13 mouse cellular contexts compared by ENCODE assay signal in genomic region chr12:71972126-71972525, GRCm38 (mm10).
DNase-seq lines count a peak whose midpoint lies in the region; ATAC-seq and TF ChIP-seq lines count a peak whose summit lies in the region.
"Had no signal": no experiment of that assay in that cellular context is flagged by ENCODE, and none has a peak within 500 bp of the region (broad histone marks: within the 10 kb centered on the region; RNA-seq: fewer than 3 reads in every experiment).

No protein-coding gene starts in this region.

- H3K27ac ChIP-seq in heart, embryonic 12.5 days (ENCODE audit: poor library complexity, severe bottlenecking) = peak overlapping the region; percentile 65
- peak overlapping the region; percentile 62; the same call in 1 of the 2 replicates for H3K27ac ChIP-seq in liver, adult 2 months (replicated peaks; ENCODE audit: insufficient read depth, low read depth, low read length)
- no peak overlapping the region for H3K27ac ChIP-seq in liver, embryonic 11.5 days (ENCODE audit: low read depth, low read length)
- peak overlapping the region; percentile 53; the same call in 1 of the 2 replicates for H3K27ac ChIP-seq in intestine, embryonic 16.5 days (ENCODE audit: low read length)
- H3K27ac ChIP-seq: hindbrain, postnatal 0 days; limb, embryonic 10.5 days; liver, embryonic 13.5 days had no signal

- peaks cover 5% of the 10 kb centered on the region; the same call in 1 of the 2 replicates for H3K79me2 ChIP-seq in liver, adult 2 months (ENCODE audit: control insufficient read depth, insufficient read depth, low read length)

- no peak for TF ChIP-seq CTCF in liver, adult 2 months (IDR thresholded peaks at IDR 0.05; ENCODE audit: low read depth, low read length)

- peaks cover 82% of the 10 kb centered on the region for H3K4me1 ChIP-seq in heart, embryonic 12.5 days (replicated peaks)
- H3K4me1 ChIP-seq in liver, adult 2 months (ENCODE audit: control insufficient read depth, insufficient read depth, low read length) = no peaks in the 10 kb centered on the region; the same call in 1 of the 2 replicates
- peaks cover 7% of the 10 kb centered on the region for H3K4me1 ChIP-seq in liver, embryonic 11.5 days (replicated peaks; ENCODE audit: control insufficient read depth, insufficient read depth, low read length)
- H3K4me1 ChIP-seq in intestine, embryonic 16.5 days (ENCODE audit: control insufficient read depth, insufficient read depth, low read length) = peaks cover 15% of the 10 kb centered on the region

- 32% methylated on average over 5 of the region's 5 CpGs for WGBS in heart, embryonic 12.5 days
- 73% methylated on average over 5 of the region's 5 CpGs for WGBS in liver, adult 2 months
- 62% methylated on average over 5 of the region's 5 CpGs for WGBS in liver, embryonic 11.5 days
- 69% methylated on average over 5 of the region's 5 CpGs for WGBS in intestine, embryonic 16.5 days

- H3K36me3 ChIP-seq in heart, embryonic 12.5 days = peaks cover 66% of the 10 kb centered on the region
- peaks cover 56% of the 10 kb centered on the region for H3K36me3 ChIP-seq in liver, adult 2 months (ENCODE audit: control insufficient read depth, insufficient read depth, low read length)
- H3K36me3 ChIP-seq in liver, embryonic 11.5 days (ENCODE audit: control insufficient read depth, insufficient read depth, low read length) = peaks cover 8% of the 10 kb centered on the region
- H3K36me3 ChIP-seq in intestine, embryonic 16.5 days (ENCODE audit: control insufficient read depth, insufficient read depth, low read length) = no peaks in the 10 kb centered on the region
- H3K36me3 ChIP-seq: limb, embryonic 10.5 days had no signal

- H3K27me3 ChIP-seq in heart, embryonic 12.5 days (replicated peaks) = no peaks in the 10 kb centered on the region
- H3K27me3 ChIP-seq in liver, adult 2 months (ENCODE audit: control insufficient read depth, insufficient read depth, low read length) = no peaks in the 10 kb centered on the region
- H3K27me3 ChIP-seq in liver, embryonic 11.5 days (replicated peaks; ENCODE audit: control insufficient read depth, insufficient read depth, low read length) = no peaks in the 10 kb centered on the region
- H3K27me3 ChIP-seq in intestine, embryonic 16.5 days (replicated peaks; ENCODE audit: control insufficient read depth, insufficient read depth, low read length) = no peaks in the 10 kb centered on the region
- H3K27me3 ChIP-seq: liver, embryonic 13.5 days had no signal

- peak; percentile 51 for DNase-seq in adrenal gland, adult 2 months
- DNase-seq in adrenal gland, postnatal 14 days = no peak
- DNase-seq in heart, adult 8-10 months (ENCODE audit: low spot score) = no peak
- no peak for DNase-seq in liver, adult 2 months (ENCODE audit: extremely low read depth, low read depth, low spot score)
- no peak for DNase-seq in liver, embryonic 11.5 days (ENCODE audit: low spot score)
- no peak for DNase-seq in cerebellum, adult 8-10 months
- DNase-seq: cerebellum, postnatal 10 days; liver, embryonic 13.5 days; thymus, postnatal 36 days had no signal

- no peak overlapping the region for H3K9ac ChIP-seq in heart, embryonic 12.5 days
- no peak overlapping the region for H3K9ac ChIP-seq in liver, adult 2 months (ENCODE audit: low read depth, low read length)
- H3K9ac ChIP-seq in liver, embryonic 11.5 days (ENCODE audit: low read depth, low read length) = no peak overlapping the region
- H3K9ac ChIP-seq in intestine, embryonic 16.5 days (ENCODE audit: low read depth, low read length) = no peak overlapping the region
- H3K9ac ChIP-seq: liver, embryonic 13.5 days had no signal

- no peak for ATAC-seq in heart, embryonic 12.5 days (ENCODE audit: insufficient number of reproducible peaks, low FRiP score)
- no peak for ATAC-seq in liver, embryonic 11.5 days (replicated peaks; ENCODE audit: low FRiP score)
- ATAC-seq in intestine, embryonic 16.5 days = no peak
- ATAC-seq: hindbrain, postnatal 0 days had no signal

- H3K4me2 ChIP-seq in heart, embryonic 12.5 days = no peak overlapping the region
- no peak overlapping the region for H3K4me2 ChIP-seq in liver, embryonic 11.5 days
- H3K4me2 ChIP-seq in intestine, embryonic 16.5 days (ENCODE audit: low read depth, low read length) = no peak overlapping the region
- H3K4me2 ChIP-seq: liver, embryonic 13.5 days had no signal

- no peak overlapping the region for H3K4me3 ChIP-seq in heart, embryonic 12.5 days
- H3K4me3 ChIP-seq in liver, adult 2 months (ENCODE audit: insufficient read depth, low read depth, low read length) = no peak overlapping the region
- H3K4me3 ChIP-seq in liver, embryonic 11.5 days (ENCODE audit: low read depth, low read length) = no peak overlapping the region
- H3K4me3 ChIP-seq in intestine, embryonic 16.5 days (ENCODE audit: low read length) = no peak overlapping the region
- H3K4me3 ChIP-seq: limb, embryonic 10.5 days; liver, embryonic 13.5 days had no signal

- H3K9me3 ChIP-seq in heart, embryonic 12.5 days (replicated peaks) = no peaks in the 10 kb centered on the region
- H3K9me3 ChIP-seq in liver, embryonic 11.5 days (ENCODE audit: control insufficient read depth, low read length) = no peaks in the 10 kb centered on the region
- H3K9me3 ChIP-seq in intestine, embryonic 16.5 days (ENCODE audit: control insufficient read depth, low read length) = no peaks in the 10 kb centered on the region
- H3K9me3 ChIP-seq: limb, embryonic 10.5 days; liver, embryonic 13.5 days had no signal

- TF ChIP-seq POLR2A in liver, adult 2 months (IDR thresholded peaks at IDR 0.05; ENCODE audit: extremely low read depth, insufficient read depth, low read length) = no peak
